Mouse (Mus musculus): ENCODE results near the gene Gcnt4. TPM values are rescaled to one million over a fixed set of nuclear protein-coding genes. Genes with fewer than 3 reads are reported as not detected.
"Not testable (repeated sequence)": the region's sequence is repeated elsewhere in the genome, so short reads cannot be mapped to it uniquely, and the experiment has no call there.

The Gcnt4 gene
- 1 to 10 TPM; 2.4 to 2.9 TPM for total RNA-seq (2021)
- long read RNA-seq, full-length matches to known transcripts, result 1 of 1 reads
- long read RNA-seq, partial matches to known transcripts, result 0 of 1 reads
- long read RNA-seq, other reads (novel, unspliced or antisense), result 0 of 1 reads

DNA sequence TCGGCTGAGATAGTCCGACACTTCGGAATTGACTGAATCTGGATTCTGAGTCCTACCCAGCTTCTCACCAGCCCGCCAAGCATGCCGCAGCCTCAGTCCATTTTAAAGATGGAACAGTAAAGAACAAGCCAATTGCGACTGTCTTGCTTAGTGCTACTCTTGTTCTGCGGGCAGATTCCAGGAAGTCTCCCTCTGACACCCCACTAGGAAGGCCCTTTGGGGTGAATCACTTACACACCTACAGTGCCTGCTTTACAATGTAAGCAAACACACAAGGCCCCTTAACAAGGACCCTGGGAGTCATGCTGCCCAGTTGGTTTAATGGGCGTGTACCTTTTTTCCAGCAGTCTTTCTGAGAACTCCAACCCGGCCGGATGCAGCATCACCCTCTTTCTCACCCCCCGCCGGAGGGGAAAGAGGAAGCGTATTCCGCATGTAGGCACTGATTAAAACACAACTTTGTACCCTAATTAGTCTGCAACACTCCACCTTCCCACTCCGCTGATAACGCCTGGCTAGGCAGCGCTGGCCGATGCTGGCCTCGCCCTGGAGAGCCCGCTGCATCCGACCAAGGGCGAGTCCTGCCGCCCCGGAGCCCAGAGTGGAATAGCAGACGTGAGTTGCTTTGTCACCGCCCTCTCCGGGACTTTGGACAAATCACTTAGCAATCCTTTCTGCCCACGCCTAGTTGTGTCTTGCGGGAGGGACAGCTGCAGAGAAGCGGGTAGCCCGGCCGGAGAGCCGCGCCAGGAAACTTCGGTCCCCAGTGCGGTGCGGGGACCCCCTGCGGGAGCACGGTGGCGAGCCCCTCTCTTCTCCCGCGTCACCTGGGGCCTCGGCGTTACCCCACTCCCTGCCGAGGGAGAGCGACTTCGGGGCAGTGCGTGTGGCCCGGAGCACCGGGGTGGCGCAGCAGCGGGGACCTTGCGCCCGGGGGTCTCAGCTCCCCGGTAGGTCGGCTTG, at the start of gene Gcnt4:
Gene Gcnt4, plus strand, starts transcription at position 691 of the 963 bp plus-strand sequence.
- DNase-seq (ENCODE audit: low spot score in 2 of 2), result no peak

DNA sequence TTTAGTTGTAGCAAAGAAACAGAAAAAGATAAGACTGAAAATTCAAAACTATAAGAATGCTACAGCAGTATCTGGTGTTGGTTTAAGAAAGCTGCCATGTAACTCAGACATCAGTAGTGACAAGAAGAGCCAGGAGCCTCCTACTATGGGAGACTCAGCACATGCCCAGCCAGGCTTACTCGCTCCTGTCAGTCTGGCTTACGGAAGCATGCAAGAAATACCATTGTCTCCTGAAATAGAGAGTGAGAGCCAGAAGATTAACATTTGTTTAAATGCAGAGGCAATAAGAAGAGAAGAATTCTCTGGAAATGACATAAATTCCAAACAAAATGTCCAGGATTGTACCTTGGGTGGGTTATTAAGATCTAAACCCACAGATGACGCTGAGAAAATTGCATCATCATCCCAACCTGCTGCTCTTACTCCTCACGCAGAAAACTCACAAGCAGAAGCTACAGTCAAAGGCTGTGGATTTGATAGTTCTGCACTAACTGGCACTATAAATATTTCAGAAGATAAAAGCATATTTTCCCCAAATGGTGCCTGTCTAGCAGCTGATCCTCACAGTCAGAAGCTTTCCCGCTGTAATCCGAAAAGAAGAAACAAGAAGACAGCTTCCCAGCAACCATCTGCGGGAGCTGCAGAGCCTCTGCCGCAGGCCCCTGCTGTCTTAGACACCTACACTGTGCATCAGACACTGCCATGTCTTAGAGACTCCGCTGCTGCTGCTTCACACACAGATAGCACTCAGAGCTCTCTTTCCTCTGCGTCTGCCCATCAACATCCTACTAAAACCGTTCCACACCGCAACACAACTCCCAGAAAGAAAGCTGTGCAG, 46.0 kb upstream of the Gcnt4 start:
- peak; percentile 22 to 56 for DNase-seq (ENCODE audit: low spot score in 2 of 2)

DNA sequence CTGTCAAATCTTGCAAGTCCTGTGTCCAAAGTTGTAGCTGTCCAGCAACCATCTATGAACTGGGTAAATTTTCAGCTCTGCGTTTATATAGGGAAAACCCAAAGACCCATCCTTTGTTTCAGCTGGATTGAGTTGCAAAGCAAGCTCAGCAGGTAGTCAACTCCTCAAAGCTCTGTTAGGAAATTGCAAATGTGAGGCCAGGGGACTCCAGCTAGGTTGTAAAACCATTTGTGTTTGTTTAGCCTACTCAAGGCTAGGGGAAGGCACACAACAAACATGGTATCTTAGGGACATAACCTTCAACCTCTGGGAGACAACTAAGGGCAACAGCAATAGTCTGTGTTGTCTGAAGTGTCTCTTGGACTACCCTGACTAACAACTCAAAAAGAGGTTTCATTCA, 40.0 kb upstream of the Gcnt4 start:
- DNase-seq (ENCODE audit: low spot score in 2 of 2), result no peak

DNA sequence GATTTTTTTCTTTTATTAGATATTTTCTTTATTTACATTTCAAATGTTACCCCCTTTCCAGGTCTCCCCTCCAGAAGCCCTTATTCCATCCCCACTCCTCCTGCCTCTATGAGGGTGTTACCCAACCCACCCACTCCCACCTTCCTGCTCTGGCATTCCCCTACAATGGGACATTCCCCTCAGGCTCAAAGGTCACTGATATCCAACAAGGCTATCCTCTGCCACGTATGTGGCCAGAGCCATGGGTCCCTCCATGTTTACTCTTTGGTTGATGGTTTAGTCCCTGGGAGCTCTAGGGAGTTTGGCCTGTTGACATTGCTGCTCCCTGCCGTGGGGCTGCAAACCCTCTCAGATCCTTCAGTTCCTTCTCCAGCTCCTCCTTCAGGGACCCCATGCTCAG, 34.5 kb upstream of the Gcnt4 start:
- no peak for DNase-seq (ENCODE audit: low spot score in 2 of 2)

DNA sequence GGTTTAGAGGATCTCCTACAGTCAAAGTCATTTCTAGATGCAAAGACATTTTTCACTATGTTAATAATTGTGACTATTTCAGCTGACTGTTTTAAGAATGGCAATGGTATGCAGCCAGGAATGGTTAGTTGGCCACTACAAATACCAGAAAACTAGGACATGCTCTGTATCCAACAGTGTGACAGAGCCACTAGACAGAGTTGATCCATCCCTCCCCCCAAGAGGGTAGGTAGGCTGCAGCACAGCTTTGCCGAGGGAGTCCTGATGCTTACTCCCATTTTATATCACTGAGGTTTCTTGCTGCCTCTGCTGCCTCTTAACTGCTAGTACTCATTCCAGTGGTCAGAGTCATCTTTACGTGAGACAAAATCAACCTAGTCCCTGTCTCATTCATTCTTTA, 29.3 kb upstream of the Gcnt4 start:
- no peak for DNase-seq (ENCODE audit: low spot score in 2 of 2)

DNA sequence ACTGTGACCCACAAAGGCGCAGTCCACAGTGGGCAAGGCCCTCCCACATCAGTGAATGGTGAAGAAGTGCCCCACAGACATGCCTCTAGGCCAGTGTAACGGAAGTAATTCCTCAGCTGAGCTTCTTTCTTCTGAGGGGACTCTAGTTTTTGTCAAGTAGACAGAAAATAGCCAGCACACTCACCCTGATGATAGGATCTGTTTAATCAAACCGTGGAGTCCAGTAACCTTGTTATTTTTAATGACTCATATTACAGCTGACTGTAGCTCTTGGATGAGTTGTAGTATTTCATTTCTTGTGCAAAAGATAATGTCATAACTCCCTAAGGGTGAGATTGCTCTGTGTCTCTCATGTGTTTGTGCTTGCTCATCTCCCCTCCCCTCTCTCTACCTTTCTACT, 17.8 kb upstream of the Gcnt4 start:
- DNase-seq (ENCODE audit: low spot score in 2 of 2), result no peak

DNA sequence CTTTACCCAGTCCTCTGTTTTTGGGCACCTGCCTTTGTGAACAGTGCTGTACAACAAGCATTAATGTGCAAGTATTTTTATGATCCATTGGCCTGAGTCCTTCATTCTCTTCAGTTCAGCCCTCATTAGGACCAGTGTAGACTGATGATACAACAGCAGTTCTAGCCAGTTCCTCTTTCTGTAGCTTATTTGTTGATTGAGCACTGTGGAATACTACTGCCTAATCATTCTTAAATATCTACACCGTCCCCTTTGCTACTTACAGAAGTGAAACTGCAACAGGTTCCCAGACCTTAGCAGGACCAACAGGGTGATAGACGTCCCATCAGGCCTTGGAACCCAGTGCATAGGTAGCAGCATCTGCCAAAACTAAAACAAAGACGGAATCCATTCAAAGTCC, 13.3 kb upstream of the Gcnt4 start:
- DNase-seq (ENCODE audit: low spot score in 2 of 2), result no peak

DNA sequence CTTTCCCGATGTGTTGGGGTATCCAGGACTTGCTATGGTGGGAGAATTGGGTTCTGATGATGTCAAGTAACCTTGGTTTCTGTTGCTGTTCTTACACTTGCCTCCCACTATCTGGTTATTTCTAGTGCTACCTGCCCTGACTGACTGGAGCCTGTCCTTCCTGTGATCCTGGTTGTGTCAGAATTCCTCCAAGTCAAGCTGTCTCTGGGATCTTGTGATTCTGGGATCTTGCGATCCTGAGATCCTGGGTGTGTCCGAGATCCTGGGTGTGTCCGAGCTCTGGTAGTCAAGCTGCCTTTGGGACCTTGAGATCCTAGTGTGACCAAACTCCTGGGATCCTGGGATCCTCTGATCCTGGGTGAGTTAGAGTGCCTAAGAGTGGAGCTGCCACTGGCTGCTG, 1.4 kb upstream of the Gcnt4 start:
- DNase-seq (ENCODE audit: low spot score in 2 of 2), result not testable (repeated sequence)

DNA sequence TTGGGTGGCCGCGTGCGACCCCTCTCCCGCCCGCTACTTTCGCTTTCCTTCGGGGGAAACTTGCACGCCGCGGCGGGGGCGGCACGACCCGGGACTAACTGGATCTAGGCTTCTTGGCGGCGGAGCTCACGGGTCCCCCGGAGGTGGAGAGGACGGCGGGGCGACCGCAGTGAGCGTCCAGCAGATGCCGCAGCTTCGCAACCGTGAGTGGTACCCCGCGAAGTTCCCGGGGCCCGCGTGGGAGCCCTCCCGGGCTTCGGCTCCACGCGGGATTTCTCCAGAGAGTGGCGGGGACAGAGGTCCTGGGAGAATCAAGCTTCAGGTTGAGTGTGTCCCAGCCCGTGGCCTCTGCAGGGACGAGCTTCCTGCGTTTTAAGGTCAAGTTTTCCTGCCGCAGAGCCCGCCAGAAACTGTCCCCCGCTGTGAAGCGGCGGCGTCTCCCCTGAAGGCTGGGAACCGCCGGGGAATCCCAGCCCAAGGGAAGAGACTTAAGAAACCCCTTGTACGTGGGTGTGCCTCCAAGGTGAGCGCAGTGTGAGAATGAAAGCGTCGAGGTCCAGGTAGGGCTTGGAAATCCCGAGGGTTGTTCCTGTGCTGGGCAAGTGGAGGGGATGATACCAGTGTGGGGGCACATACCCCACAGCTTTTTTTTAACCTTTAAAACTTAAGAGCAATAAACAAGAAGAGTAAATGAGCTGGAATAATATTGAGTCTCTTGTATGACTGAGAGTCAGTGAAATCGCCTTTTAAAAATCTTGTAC, 676 bp downstream of the Gcnt4 start:
- DNase-seq (ENCODE audit: low spot score in 2 of 2), result no peak

DNA sequence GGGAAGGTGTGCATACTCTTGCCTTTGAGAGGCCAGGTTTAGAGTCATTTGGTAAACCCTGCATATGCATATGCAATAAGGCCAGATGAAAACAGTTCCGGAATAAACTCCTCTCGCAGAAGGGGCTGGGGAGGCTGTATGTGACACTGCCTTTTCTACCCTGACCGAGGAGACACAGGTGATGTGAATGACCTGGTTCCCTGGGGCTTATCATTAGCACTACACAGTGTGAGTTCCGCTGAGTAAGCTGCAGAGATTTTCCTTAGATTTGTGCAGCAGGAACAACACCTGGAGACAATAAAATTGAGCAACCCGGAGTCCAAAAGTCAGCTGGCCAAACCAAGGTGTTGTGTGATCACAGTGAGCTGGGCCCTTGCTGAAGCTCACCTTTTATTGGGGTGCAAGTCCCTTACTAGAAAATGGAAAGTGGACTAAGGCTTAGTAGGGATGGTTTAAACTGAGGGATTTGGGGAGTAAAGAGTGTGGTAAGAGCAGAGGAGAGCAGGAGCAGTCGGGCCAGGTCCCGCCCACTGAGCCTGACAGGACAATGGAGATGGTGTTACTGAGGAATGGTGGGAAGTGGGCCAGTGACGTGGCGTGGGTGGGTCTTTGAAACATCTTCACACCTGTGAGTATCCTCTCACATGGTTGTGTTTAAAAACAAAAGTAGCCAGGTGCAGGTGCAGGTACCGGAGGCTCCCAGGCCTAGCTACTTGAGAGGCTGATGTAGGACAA, 1.7 kb downstream of the Gcnt4 start:
- DNase-seq (ENCODE audit: low spot score in 2 of 2), result no peak

DNA sequence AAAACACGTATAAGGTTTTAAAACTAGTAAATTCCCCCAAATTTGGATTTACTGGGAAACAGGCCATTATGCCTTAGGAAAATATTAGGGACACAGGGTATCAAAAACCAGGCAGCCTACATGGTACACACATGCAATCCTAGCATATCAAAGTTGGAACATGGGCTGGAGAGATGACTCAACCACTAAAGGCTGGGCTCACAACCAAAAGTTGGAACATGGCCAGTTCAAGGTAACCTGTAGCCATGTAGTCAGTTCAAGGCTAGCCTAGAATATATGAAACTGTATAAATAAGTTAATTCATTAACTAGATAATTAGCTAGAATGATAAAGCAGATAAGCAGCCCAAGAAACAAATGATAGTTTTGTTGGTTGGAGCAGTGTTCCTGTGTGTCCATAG, 3.3 kb downstream of the Gcnt4 start:
- no peak for DNase-seq (ENCODE audit: low spot score in 2 of 2)

DNA sequence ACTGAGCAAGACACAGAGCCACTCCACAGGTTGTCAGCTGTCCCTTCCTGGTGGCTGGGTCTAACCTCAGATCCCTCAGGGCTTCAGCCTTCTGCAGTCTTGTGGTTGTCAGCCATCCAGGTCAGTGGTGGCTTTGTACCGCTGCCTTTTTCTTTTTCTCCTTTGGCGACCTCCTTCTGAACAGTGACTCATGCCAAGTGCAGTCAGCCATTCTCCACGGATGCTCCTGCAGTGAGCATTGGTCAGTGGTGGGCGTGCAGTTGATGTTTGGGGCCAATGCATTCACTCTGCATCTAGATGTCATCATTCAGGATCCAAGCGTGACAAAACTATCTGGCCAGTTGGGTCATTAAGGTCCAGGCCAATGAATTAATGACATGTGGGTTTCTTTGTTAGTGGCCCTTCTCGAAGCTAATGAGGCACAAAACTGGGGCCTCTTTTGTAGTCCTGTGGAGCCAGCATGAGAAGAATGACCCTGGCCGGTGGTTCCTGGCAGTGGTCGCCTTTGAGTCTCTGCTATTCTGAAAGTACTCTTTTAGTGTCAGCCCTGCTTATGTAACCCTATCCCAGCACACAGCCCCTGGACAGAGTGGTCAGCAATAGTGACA, 4.0 kb downstream of the Gcnt4 start:
- no peak for DNase-seq (ENCODE audit: low spot score in 2 of 2)

DNA sequence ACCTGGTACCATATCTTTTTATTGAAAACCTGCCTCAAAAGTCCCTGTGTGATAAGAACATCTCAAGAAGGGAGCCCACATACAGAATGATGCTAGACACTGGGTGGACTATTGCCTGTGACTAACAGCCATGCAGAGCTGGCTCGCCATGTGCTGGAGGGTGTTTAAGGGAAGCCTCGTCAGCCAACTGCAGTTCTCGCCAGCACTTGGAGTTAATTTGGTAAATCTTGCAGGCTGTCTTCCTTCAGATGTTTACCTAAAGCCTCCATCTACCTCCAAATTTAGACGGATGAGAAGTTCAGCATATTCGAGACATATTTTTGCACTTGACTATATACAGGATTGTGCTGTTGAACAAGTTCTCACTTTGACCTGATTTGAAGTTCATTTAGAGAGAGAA, 8.3 kb downstream of the Gcnt4 start:
- no peak for DNase-seq (ENCODE audit: low spot score in 2 of 2)

DNA sequence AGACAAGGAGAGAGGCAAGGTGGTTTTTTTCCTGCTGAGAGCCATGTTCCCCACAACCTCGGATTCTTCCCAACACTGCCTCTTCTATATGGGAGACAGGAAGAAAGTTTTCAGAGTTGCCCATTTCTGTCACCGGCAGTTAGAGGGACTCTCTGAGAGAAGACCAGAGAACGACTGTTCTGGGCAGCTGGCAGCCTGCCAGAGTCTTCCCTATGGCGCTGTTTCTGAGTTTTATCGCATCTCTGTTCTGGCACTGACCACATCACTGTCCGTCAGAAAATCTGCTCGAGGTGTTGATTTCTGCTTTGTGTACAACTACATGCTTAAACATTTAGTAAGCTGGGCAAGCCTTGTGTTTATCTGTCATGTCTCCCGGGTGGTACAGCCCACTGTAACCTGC, 8.9 kb downstream of the Gcnt4 start:
- DNase-seq (ENCODE audit: low spot score in 2 of 2), result no peak

DNA sequence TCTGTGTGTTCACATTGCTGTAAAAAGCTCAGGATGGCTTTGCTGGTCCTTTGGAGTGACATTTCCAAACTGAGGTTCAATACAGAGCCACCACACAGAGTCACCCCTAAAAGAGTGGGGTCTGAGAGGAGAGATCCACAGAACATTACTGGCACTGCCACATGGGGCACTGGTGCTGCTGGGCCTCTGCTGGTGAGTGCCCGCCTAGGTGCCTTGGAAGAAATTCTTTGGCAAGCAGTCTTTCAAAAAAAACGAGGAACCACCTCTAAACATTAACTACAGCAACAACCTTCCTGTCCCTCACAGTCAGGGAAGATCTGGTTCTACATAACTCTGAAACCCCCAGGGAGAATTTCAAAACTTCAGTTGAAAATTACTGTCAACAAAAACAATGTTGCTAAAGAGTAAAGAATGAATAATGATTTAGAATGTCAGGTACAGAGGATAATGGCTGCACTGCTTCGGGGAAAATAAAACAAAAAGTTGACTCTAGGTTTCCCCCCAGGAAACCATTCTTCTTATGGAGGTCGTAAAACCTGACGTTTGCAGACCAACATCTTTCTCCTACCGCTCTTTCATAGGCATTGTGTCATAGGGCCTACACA, 11.8 kb downstream of the Gcnt4 start:
- DNase-seq (ENCODE audit: low spot score in 2 of 2), result no peak

DNA sequence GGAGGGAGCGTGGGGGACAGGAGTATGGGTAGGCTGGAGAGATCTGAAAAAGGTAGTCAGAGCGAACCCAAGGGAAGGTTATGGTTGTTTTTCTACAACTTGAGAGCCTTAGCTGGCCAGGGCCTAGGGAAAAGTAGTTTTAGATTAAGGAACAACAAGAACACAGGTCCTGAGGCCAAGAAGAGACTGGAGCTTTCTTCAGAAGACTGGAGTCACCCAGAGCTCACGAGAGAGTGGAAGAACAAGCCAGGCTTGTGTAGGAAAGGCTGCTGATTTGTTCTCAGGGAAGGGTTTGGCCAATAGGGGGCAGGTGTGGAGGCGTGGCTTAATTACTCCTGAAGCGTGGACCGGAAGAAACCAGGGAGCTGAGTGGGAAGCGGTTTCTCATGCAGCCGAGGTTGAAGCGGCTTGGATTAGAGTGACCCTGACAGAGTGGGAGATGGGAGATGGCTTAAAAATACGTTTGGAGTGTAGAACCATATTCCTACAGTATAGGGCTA, 12.6 kb downstream of the Gcnt4 start:
- no peak for DNase-seq (ENCODE audit: low spot score in 2 of 2)

DNA sequence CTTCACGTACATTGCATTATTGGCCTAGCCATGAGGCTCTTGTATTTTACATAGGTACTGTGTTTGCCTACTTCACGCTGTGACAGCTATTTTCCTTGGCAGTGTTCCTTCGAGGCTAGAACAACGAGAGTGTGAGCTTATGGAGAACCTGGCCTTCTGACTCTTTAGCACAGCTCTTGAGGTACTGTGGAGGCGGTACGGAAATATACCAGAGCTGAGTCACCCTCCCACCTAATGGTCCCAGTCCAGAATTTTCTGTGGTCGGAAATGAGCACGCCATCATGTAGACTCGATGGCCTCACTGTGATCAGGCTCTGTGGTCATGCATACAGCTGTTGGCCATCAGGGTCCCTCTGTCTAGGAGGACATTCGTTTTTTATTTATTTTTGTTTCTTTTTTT, 15.2 kb downstream of the Gcnt4 start:
- DNase-seq (ENCODE audit: low spot score in 2 of 2), result no peak

DNA sequence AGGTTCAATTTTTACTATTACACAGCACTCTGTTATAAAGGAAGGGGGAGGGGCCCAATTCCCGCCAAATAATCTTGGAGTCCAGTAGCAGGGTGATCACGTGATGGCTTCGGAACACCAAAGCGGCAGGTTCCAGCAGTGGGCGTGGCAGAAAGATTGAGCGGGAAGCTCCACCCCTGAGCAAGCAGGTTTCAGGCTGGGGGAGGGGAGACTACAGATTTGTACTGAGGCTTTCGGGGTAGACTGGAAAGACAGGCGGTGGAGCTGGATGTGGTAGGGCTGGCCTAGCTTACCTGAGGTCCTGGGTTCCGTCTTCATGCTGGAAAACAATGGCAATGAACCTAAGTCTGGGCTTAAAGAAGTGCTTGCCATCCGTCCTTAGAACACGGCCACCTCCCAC, 17.0 kb downstream of the Gcnt4 start:
- not testable (repeated sequence) for DNase-seq (ENCODE audit: low spot score in 2 of 2)

DNA sequence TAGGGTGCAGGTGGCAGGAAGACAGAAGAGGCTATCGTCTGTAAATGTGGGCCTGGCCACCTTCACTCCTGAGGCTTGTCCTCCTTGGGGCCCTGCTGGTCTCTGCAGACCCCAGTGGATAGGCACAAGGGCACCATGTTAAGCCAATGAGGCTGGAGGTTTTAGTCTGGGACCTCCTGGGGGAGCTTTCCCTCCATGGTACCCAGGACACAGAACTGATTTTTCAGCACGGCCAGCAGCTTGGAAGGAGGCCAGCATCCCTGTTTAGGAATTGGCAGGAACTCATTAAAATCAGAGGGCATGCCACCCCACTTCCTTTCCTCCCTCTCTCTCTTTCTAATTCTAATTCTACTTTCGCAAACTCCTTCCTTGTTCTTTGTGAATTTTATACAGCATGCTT, 19.1 kb downstream of the Gcnt4 start:
- DNase-seq (ENCODE audit: low spot score in 2 of 2), result peak in 1 of 2 experiments; percentile 53

Measured in layer of hippocampus, adult 18-20 months (tissue).